Mouse (Mus musculus) spleen, adult 2 months (tissue): Measurements from ENCODE around the gene Isyna1.

Source experiments
- CTCF ChIP-seq: fragments of 200-500 bp; IDR thresholded peaks from 2 replicates; pipeline ENCODE4 v1.5.1; 2011; ENCODE audit warnings: mild to moderate bottlenecking, inconsistent platforms; ENCODE audit not compliant: insufficient read depth, insufficient read length, insufficient replicate concordance; ENCODE audit errors: extremely low read depth
- POLR2A ChIP-seq: fragments of 200-500 bp; IDR thresholded peaks from 2 replicates; pipeline ENCODE4 v1.6.1; 2011; ENCODE audit warnings: low read depth, low read length, inconsistent platforms

DNA sequence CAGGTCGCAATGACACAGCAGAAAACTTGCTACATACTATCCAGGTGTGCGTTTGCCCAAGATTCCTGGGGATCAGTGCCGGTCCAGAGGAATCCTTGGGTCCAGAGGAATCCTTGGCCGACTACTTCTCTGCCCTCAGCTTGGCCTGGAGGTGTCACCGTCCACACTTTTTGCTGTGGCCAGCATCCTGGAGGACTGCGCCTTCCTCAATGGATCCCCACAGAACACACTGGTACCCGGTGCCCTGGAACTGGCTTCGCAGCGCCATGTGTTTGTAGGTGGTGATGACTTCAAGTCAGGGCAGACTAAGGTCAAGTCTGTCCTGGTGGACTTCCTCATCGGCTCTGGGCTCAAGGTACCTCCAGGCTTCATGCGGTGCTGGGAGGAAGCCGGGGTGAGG, 1.6 kb downstream of the Isyna1 start:
- TF ChIP-seq POLR2A = no peak
- no peak for TF ChIP-seq CTCF
